Mouse (Mus musculus) c-Kit-positive CD71-positive TER-119-positive erythroid progenitor cells, embryonic 14.5 days (primary cell): ENCODE measurements around the gene Tbc1d4.

Experiments
- DNase-seq: peaks from one replicate; pipeline ENCODE4 v3.0.0-alpha.2; 2013; ENCODE audit warnings: low spot score

The Tbc1d4 gene

GRCm38 (mm10) chr14:101608519-101609368 lies at the start of gene Tbc1d4:
TSS of gene Tbc1d4 (minus strand) at chr14:101609191.
- DNase-seq = no peak

GRCm38 (mm10) chr14:101656307-101656706 lies 47.3 kb upstream of the Tbc1d4 start:
- no peak for DNase-seq

DNA sequence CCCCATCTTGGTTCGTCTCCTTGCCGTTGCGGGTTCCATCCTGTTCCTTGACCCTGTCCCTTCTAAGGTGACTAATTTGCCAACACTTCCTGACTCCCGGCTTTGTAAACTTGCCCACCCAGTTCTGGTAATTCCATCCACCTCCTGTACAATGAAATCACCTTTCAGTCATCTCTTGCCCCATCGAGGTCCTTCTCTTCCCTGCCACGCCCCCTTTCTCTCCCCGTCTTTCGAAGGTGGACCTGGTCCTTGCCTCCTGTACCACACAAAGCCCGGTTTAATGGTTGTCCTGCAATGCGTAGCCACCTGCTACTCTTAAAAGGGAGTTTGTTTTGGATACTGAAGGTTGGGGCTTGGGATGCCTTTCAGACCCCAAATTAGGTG lies 45.5 kb upstream of the Tbc1d4 start:
- no peak for DNase-seq

DNA sequence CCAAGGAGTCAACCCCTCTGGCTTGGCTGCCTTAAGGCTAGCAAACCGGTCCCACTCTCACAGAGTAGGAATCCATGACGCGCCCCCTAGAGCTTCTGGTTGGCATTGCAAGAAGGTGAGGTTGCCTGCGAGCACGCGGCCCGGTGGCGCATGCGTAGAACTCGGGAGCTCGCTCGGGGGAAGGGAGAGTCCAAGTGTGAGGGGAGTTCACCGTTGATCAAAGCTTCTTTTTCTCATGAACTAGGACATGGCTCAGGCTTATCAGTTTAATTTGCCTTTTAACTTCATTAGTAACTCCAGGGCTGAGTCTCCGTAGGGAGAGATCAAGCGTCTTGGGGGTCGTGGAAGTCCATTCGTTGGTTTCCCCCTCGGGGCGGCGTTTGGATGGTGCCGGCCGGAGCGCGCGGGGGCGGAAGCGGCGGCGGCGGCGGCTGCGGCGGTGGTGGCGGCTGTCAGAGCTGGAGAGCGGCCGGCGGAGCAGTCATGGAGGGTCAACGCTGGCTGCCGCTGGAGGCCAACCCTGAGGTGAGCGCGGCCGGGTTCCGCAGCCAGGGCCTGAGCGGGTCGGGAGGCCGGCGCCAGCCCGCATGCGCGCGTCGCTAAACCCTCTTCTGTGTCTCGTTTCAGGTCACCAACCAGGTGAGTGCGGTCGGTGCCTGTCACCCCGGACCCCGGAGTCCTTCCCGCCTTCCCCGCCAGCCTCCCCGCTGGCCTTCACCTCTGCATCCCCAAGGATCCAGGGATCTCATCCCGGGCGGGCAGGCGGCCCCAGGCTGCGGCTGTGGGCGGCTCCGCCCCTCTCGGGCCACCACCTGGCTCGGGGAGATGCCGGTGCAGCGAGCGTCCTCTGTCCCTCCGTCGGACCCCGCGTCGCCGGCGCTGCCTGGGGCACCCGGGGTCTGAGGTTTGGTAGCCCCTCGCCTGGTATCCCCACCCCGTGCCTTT lies 44.9 kb upstream of the Tbc1d4 start, which contains the start of gene Uchl3:
Gene Uchl3, plus strand, starts transcription at position 387 of the 945 bp plus-strand sequence.
- peak; percentile 94 for DNase-seq

GRCm38 (mm10) chr14:101652571-101652970 lies 43.6 kb upstream of the Tbc1d4 start:
- DNase-seq = no peak

- no peak for DNase-seq
These were observed 41.6 kb upstream of the Tbc1d4 start for GRCm38 (mm10) chr14:101650551-101650950.

GRCm38 (mm10) chr14:101644948-101645347 lies 36.0 kb upstream of the Tbc1d4 start:
- no peak for DNase-seq

DNA sequence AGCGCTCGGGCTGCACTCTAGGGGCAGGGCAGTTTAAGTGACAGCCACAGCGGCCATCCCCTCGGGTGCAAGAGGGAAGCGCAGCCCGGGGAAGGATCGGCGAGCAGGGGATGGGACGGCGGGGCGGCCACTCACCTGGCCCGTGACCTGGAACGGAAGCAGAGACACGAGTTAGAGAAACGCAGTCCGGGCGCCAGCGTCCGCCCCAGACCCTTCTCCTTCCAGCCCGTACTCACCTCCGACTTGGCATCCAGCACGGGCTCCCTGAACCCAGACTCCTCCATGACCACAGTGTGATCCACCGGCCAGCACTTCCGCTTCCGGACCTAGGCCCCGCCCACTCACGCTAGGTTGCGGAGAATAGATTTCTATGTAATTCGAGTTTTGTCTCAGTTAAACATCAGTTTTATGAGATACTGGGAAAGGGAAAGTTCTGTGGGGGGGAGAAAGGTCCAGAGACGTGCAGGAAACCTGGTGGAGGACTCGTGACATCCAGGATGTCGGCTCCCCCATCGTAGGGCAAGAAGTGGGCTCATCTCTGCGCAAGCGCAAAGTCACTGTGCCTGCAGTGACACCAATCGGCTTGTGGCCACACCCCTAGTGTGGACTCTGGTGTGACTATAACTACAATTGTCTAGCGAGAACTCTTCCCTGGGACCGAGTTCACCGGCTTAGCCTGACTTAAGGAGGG lies 31.3 kb upstream of the Tbc1d4 start, which contains the start of gene Commd6:
Gene Commd6, minus strand, starts transcription at position 534 of the 691 bp plus-strand sequence.
- DNase-seq = peak; percentile 87

DNA sequence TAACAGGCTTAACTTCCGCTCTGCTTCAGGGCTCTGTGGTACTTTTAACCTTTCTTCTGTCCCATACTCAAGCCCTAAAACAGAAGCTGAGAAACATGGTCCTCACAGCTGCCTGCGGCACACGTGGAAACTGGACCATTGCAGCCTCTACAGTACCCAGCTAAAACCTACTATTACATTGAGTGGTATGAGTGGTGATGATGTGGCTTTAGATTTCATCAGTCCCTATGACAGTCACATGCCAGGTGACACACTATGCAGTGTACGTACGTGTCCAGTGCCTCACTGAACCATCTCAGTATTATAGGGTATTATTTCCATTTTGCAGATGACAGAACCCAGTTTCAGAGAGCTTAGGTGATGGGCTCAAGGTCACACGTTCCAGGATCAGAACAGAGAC lies 28.4 kb upstream of the Tbc1d4 start:
- DNase-seq = no peak

DNA sequence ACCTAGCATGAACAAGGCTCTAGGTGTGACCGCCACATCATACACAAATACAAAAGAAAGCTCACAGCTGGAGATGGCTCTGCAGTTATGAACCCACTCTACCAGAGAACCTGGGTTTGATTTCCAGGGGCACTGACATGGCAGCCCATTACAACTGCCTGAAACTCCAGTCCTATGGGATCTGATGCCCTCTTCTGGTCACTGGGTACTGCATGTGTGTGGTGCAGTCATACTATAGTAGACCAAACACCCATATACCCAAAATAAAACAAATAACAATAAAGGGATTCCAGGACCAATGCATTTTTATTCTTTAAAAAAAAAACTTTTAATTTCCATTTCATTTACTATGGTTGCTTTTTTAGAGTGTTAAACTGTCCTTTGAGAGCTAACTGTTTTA lies 26.8 kb upstream of the Tbc1d4 start:
- no peak for DNase-seq

- no peak for DNase-seq
These were observed 21.6 kb upstream of the Tbc1d4 start for GRCm38 (mm10) chr14:101630548-101630947.

GRCm38 (mm10) chr14:101617680-101618079 lies 8.7 kb upstream of the Tbc1d4 start:
- no peak for DNase-seq

- DNase-seq = no peak
These were observed 7.2 kb upstream of the Tbc1d4 start for GRCm38 (mm10) chr14:101616178-101616577.

DNA sequence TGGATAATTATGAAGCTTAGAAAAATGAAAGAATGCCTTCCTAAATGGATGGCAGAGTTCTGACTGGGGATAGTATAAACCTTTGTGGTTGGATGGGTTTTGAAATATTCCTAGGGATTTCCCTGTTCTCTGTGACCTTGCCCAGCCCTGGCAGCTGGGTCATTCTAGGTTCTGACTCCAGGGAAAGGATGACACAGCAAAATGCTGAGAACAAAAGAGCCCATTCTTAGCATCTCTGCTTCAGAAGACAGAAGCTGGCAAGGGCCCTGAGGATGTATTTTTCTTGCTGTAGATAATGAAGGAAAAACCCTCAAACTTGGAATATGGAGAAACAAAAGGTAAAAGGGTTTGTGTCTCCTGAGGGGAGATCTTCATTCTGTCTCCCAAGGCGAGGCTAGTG lies 4.2 kb upstream of the Tbc1d4 start:
- no peak for DNase-seq

DNA sequence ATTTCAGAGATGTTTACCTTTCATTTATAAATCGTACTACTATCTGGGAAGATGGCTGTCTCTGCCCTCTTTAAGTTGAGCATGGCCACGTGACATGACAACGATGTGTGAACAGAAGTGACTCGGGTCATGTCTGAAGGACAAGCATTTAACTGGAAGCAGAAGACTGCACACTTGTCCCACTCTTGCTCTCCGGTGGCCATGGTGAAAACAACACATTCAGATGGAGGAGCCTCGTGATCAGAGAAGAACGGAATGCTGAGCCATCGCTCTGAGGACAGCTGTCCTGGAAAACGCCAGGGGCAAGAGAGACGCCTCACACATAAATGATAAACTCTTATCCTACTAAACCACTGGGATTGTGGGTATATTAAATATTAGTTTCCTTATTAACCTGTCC lies 1.7 kb upstream of the Tbc1d4 start:
- no peak for DNase-seq

GRCm38 (mm10) chr14:101607631-101608518 lies 1.1 kb downstream of the Tbc1d4 start:
- no peak for DNase-seq

DNA sequence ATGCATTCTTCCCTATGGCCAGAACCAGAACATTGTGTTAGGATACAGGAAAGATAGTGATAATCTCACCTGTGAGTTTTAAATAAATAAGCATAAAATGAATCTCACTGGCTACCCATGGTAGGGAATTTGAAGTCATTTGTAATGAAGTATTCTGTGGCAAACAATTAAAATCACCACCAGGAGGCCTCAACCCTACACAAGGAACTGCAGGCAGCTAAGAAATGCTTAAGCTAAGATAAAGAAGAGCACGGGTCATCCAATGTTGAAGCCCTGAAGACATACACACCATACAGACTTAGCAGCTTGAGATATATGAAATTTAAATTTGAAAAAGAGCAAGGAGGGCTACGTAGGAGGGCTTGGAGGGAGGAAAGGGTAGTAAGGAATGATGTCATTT lies 3.1 kb downstream of the Tbc1d4 start:
- DNase-seq = no peak

DNA sequence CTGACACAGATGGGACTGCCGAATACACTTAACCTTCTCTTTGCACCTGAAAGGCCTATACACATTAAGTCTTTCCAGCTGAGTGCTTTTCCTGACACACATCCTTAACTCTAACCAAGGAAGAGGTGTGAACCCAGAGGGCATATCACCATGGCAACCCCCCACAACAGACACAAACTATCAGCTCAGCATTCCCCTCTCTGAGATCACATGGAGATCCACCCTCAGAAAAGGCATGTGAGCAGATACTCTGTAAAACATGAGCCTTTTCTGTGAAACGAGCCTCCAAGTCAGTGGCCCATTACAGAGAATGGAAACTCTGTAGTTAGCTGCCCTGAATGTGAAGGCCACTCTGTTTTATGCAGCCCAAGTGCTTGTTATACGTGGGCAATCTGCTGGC lies 6.1 kb downstream of the Tbc1d4 start:
- DNase-seq = no peak

DNA sequence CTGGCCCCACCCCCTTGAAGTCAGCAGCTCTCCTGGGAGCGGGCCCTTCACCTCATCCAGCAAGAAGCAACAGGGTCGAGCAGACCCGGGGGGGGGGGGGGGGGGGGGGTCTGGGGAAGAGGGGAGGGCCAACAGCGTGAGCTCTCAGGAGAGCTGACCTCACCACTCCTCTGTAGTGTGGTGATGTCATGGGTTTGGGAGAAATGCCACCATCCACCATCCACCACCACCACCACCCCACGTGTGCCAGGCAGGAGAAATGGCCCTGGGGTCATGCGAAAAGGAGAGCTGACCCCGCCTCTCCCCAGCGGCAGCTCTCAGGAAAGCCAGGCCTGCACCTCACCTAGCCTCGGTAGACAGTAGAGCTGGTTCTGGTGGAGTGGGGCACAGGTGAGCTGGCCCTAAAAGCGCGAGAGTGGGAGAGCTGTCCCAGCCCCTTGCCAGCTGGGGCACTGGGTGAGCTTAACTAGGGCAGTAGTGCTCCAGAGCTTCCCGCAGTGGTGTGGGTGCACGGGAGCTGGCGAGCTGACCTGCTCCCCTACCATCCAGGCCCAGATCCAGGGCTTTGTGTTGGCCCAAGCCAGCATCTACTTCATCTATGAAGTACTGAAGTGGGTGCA lies 11.8 kb downstream of the Tbc1d4 start:
- no peak for DNase-seq

- no peak for DNase-seq
These were observed 12.3 kb downstream of the Tbc1d4 start for GRCm38 (mm10) chr14:101596691-101597090.
